Comparison of ENCODE assay signal across 9 mouse cellular contexts in the genomic region with DNA sequence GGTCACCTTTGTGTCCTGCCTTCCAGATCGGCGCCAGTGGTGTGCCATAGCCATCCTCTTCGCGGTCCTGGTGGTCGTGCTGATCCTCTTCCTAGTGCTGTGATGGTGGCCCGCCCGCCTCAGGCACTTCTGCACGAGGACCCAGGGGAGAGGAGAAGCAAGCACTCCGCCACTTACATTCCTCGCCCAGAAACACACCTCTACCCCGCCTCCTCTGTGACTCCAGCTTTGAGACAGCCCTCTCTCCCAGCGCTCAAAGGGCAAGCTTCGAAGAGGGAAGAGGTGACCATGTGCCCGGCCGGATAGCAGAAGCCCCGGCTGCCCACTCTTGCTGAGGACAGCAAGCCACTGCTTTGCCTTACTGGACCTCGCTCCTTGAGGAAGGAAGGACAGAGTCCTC. TPM values are rescaled to one million over a fixed set of nuclear protein-coding genes. Genes with fewer than 3 reads are reported as not detected.
A peak's percentile ranks its signal among the peaks of the same experiment; 100 is the strongest.
DNase-seq lines count a peak whose midpoint lies in the region; ATAC-seq and TF ChIP-seq lines count a peak whose summit lies in the region.
"Had no signal": no experiment of that assay in that cellular context is flagged by ENCODE, and none has a peak within 500 bp of the region (broad histone marks: within the 10 kb centered on the region; RNA-seq: fewer than 3 reads in every experiment).

No protein-coding gene starts in this region.

- TF ChIP-seq CTCF in cortical plate, adult 2 months (IDR thresholded peaks at IDR 0.05; ENCODE audit: extremely low read depth, insufficient read depth, low read length): no peak
- TF ChIP-seq CTCF in kidney, adult 2 months (conservative IDR thresholded peaks at IDR 0.05; ENCODE audit: insufficient read depth, insufficient read length, low read depth, low read length): no peak

- whole genome bisulfite sequencing in heart, embryonic 12.5 days: 85% methylated on average over 17 of the region's 17 CpGs
- WGBS in kidney, adult 2 months: 58% methylated on average over 17 of the region's 17 CpGs
- 90% methylated on average over 17 of the region's 17 CpGs for WGBS in midbrain, embryonic 10.5 days

- H3K27me3 ChIP-seq in heart, embryonic 12.5 days (replicated peaks): no peaks in the 10 kb centered on the region
- H3K27me3 ChIP-seq in kidney, adult 2 months (replicated peaks; ENCODE audit: control insufficient read depth, insufficient read depth, low read length): no peaks in the 10 kb centered on the region
- no peaks in the 10 kb centered on the region for H3K27me3 ChIP-seq in midbrain, embryonic 10.5 days (ENCODE audit: low read depth, poor library complexity, severe bottlenecking)

- no peak overlapping the region for H3K9ac ChIP-seq in heart, embryonic 12.5 days

- H3K27ac ChIP-seq in heart, embryonic 12.5 days (ENCODE audit: poor library complexity, severe bottlenecking): peak overlapping the region; percentile 43; the same call in 1 of the 2 replicates
- H3K27ac ChIP-seq in cortical plate, adult 2 months (ENCODE audit: insufficient read depth, low read length): peak overlapping the region; percentile 55
- peak overlapping the region; percentile 58; the same call in 1 of the 2 replicates for H3K27ac ChIP-seq in kidney, adult 2 months (ENCODE audit: insufficient read depth, low read depth, low read length)
- peak overlapping the region; percentile 1 for H3K27ac ChIP-seq in midbrain, embryonic 10.5 days (replicated peaks)

- H3K9me3 ChIP-seq in heart, embryonic 12.5 days (replicated peaks): no peaks in the 10 kb centered on the region
- H3K9me3 ChIP-seq in midbrain, embryonic 10.5 days (replicated peaks): no peaks in the 10 kb centered on the region

- TF ChIP-seq POLR2A in cortical plate, adult 2 months (IDR thresholded peaks at IDR 0.05; ENCODE audit: extremely low read depth, insufficient read depth, low read length): no peak
- no peak for TF ChIP-seq POLR2A in kidney, adult 2 months (IDR thresholded peaks at IDR 0.05; ENCODE audit: low read depth, low read length)

- no peak for ATAC-seq in heart, embryonic 12.5 days (ENCODE audit: insufficient number of reproducible peaks, low FRiP score)

- H3K4me3 ChIP-seq in heart, embryonic 12.5 days: no peak overlapping the region
- no peak overlapping the region for H3K4me3 ChIP-seq in cortical plate, adult 2 months (ENCODE audit: insufficient read depth, low read length)
- no peak overlapping the region for H3K4me3 ChIP-seq in kidney, adult 2 months (ENCODE audit: insufficient read depth, low read depth, low read length)
- H3K4me3 ChIP-seq in midbrain, embryonic 10.5 days: no peak overlapping the region

- H3K4me1 ChIP-seq in heart, embryonic 12.5 days (replicated peaks): peaks cover 59% of the 10 kb centered on the region
- peaks cover 24% of the 10 kb centered on the region for H3K4me1 ChIP-seq in cortical plate, adult 2 months (ENCODE audit: control insufficient read depth, insufficient read depth, low read length)
- peaks cover 48% of the 10 kb centered on the region for H3K4me1 ChIP-seq in kidney, adult 2 months (ENCODE audit: control insufficient read depth, insufficient read depth, low read length)
- H3K4me1 ChIP-seq in midbrain, embryonic 10.5 days: peaks cover 41% of the 10 kb centered on the region

- DNase-seq in heart, adult 11 months: no peak
- peak; percentile 83 for DNase-seq in kidney, adult 2 months
- no peak for DNase-seq in midbrain, embryonic 10.5 days (ENCODE audit: low spot score)
- no peak for DNase-seq in frontal cortex, postnatal 25 days (ENCODE audit: low spot score in 2 of 2)
- DNase-seq in cerebellum, adult 11-12 months: no peak
- DNase-seq in spleen, postnatal 4 days (ENCODE audit: low spot score in 2 of 2): no peak
- DNase-seq: spleen, adult 18-20 months had no signal

- H3K4me2 ChIP-seq in heart, embryonic 12.5 days: no peak overlapping the region

- H3K36me3 ChIP-seq in heart, embryonic 12.5 days: peaks cover 53% of the 10 kb centered on the region
- no peaks in the 10 kb centered on the region for H3K36me3 ChIP-seq in kidney, adult 2 months (ENCODE audit: control insufficient read depth, insufficient read depth, low read length)
- peaks cover 92% of the 10 kb centered on the region for H3K36me3 ChIP-seq in midbrain, embryonic 10.5 days

RNA-seq across cellular contexts. Expression of gene BC034090, which starts 42.3 kb away (rescaled TPM):
- polyA plus RNA-seq in heart, embryonic 12.5 days (2016; fragmentation: Nextera tagmentation; extraction: Ambion mirVana): 9.0 and 9.6 TPM in 2 replicates
- polyA plus RNA-seq in cortical plate, adult 2 months (2012; rRNA removed): 13.2 and 14.2 TPM in 2 replicates
- 92.2 and 98.3 TPM in 2 replicates for polyA plus RNA-seq in kidney, adult 2 months (2012; rRNA removed)
- polyA plus RNA-seq in midbrain, embryonic 10.5 days (2016; fragmentation: Nextera tagmentation; extraction: Ambion mirVana): 5.2 and 7.4 TPM in 2 replicates

RNA-seq across cellular contexts. Expression of gene Stx6, which starts 43.4 kb away (rescaled TPM):
- polyA plus RNA-seq in heart, embryonic 12.5 days (2016; fragmentation: Nextera tagmentation; extraction: Ambion mirVana): 62.1 and 69.5 TPM in 2 replicates
- polyA plus RNA-seq in cortical plate, adult 2 months (2012; rRNA removed): 108 and 113 TPM in 2 replicates
- 38.9 and 42.6 TPM in 2 replicates for polyA plus RNA-seq in kidney, adult 2 months (2012; rRNA removed)
- polyA plus RNA-seq in midbrain, embryonic 10.5 days (2016; fragmentation: Nextera tagmentation; extraction: Ambion mirVana): 78.2 and 92.5 TPM in 2 replicates

RNA-seq across cellular contexts. Expression of gene Mr1, which starts 55.3 kb away (rescaled TPM):
- polyA plus RNA-seq in heart, embryonic 12.5 days (2016; fragmentation: Nextera tagmentation; extraction: Ambion mirVana): 3.9 and 4.2 TPM in 2 replicates
- polyA plus RNA-seq in cortical plate, adult 2 months (2012; rRNA removed): 4.8 and 5.2 TPM in 2 replicates
- 3.3 and 4.5 TPM in 2 replicates for polyA plus RNA-seq in kidney, adult 2 months (2012; rRNA removed)
- polyA plus RNA-seq in midbrain, embryonic 10.5 days (2016; fragmentation: Nextera tagmentation; extraction: Ambion mirVana): 0.37 and 0.48 TPM in 2 replicates

Comparison
In these comparisons a context has a peak if more than half of its experiments do, and no peak if none do; other contexts are left out.
1. H3K27ac ChIP-seq: peak in every context shown above with its lines; median percentile 58 in kidney, adult 2 months; 55 in cortical plate, adult 2 months; 43 in heart, embryonic 12.5 days; 1 in midbrain, embryonic 10.5 days.